Mouse (Mus musculus) frontal cortex, postnatal 14 days (tissue): ENCODE measurements at regions not wholly inside any gene's neighbourhood (a gene's known extent, or its start where the extent isn't known, plus 50 kb on each side); places are given as distances from the start of the nearest gene placed in this dataset.

Source experiments
- DNase-seq, 2 experiments: peaks; one replicate each; pipeline ENCODE4 v3.0.0; 2022; ENCODE audit warnings: low spot score in 2 of 2

- DNase-seq = peak; percentile 4 to 10
Measured at GRCm38 (mm10) chr15:65733326-65733725, 718.6 kb upstream of the Gm21961 start.

GRCm38 (mm10) chr15:65731308-65731707, 716.6 kb upstream of the Gm21961 start:
- DNase-seq = no peak

- no peak for DNase-seq
Measured at GRCm38 (mm10) chr15:65727061-65727460, 712.4 kb upstream of the Gm21961 start.

- DNase-seq = no peak
Measured at GRCm38 (mm10) chr15:65726271-65726670, 711.6 kb upstream of the Gm21961 start.

- DNase-seq = peak in 1 of 2 experiments; percentile 25
Measured at GRCm38 (mm10) chr15:65703559-65703958, 688.9 kb upstream of the Gm21961 start.

GRCm38 (mm10) chr15:65701510-65701909, 686.8 kb upstream of the Gm21961 start:
- no peak for DNase-seq

GRCm38 (mm10) chr15:65698596-65698995, 683.9 kb upstream of the Gm21961 start:
- no peak for DNase-seq
